Mouse (Mus musculus) lung, adult 2 months (tissue): Measurements from ENCODE around the gene Whamm.

Source experiments
- CTCF ChIP-seq: fragments of 200-500 bp; IDR thresholded peaks from 2 replicates; pipeline ENCODE4 v1.5.1; 2011; ENCODE audit warnings: mild to moderate bottlenecking, low read length, control low read depth; ENCODE audit not compliant: insufficient read depth
- POLR2A ChIP-seq: fragments of 200-500 bp; IDR thresholded peaks from 2 replicates; pipeline ENCODE4 v1.6.1; 2011; ENCODE audit warnings: low read depth, mild to moderate bottlenecking, control low read depth, low read length, borderline replicate concordance; ENCODE audit errors: extremely low read depth

DNA sequence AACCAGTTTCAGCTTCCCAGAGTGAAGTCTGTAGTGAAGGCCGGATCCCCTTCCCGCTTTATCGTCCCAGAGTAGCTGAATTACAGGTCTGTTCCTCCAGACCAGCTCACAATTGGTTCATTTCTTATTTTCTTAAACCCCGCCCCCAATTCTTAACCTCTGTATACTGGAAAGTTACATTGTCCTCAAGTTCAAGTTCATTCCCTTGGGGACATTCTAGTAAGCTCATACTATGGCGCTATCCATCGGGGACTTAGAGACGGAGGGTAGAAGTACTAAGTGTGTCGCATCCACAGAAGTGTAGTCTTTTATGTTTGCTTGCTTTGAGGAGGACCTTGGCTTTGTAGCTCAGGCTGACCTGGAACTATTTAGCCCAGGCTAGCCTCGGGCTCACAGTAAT lies 2.8 kb downstream of the Whamm start:
- no peak for TF ChIP-seq POLR2A
- TF ChIP-seq CTCF = no peak
